Mouse (Mus musculus) kidney, embryonic 14.5 days (tissue): ENCODE data around the gene Zfp672. TPM values are rescaled to one million over a fixed set of nuclear protein-coding genes. Genes with fewer than 3 reads are reported as not detected.

Experiments used
- ATAC-seq: fragments of 200-750 bp; cut with Nextera tagmentation; 2 replicates; pipeline ENCODE4 v1.8.0; 2017; ENCODE audit warnings: moderate number of reproducible peaks, mild to moderate bottlenecking, moderate TSS enrichment, moderate library complexity; ENCODE audit not compliant: low FRiP score, low TSS enrichment
- H3K27ac ChIP-seq: fragments of 300-500 bp; sonication (generic); 2 replicates; pipeline ENCODE4 v1.5.1; 2014; ENCODE audit warnings: low read depth, mild to moderate bottlenecking, low read length, moderate library complexity, mixed read lengths
- H3K27me3 ChIP-seq: fragments of 300-500 bp; sonication (generic); 2 replicates; pipeline ENCODE4 v1.6.1; 2014; ENCODE audit warnings: mild to moderate bottlenecking, low read length; ENCODE audit not compliant: control insufficient read depth, insufficient read depth
- H3K36me3 ChIP-seq: fragments of 300-500 bp; sonication (generic); 2 replicates; pipeline ENCODE4 v1.6.1; 2014; ENCODE audit warnings: low read length, mixed read lengths; ENCODE audit not compliant: control insufficient read depth, insufficient read depth
- H3K4me1 ChIP-seq: fragments of 300-500 bp; sonication (generic); 2 replicates; pipeline ENCODE4 v1.6.1; 2014; ENCODE audit warnings: low read length, mixed read lengths; ENCODE audit not compliant: control insufficient read depth, insufficient read depth
- H3K4me2 ChIP-seq: fragments of 300-500 bp; sonication (generic); replicated peaks from 2 replicates; pipeline ENCODE4 v1.6.1; 2014; ENCODE audit warnings: low read depth, mild to moderate bottlenecking, low read length
- H3K4me3 ChIP-seq: fragments of 300-500 bp; sonication (generic); 2 replicates; pipeline ENCODE4 v1.5.1; 2014; ENCODE audit warnings: mild to moderate bottlenecking, low read length
- H3K9ac ChIP-seq: fragments of 300-500 bp; sonication (generic); 2 replicates; pipeline ENCODE4 v1.6.1; 2014; ENCODE audit warnings: low read depth, mild to moderate bottlenecking, low read length, moderate library complexity
- H3K9me3 ChIP-seq: fragments of 300-500 bp; sonication (generic); 2 replicates; pipeline ENCODE4 v1.6.1; 2016; ENCODE audit warnings: low read length; ENCODE audit not compliant: control insufficient read depth
- WGBS: fragments of 180-500 bp; shearing (Covaris S2); extraction: QIAGEN DNeasy Blood & Tissue Kit; methylation state at CpG from one replicate; pipeline ENCODE4 v1.1.7; 2014; 5-methylcytosine and 5-hydroxymethylcytosine counted together
- polyA plus RNA-seq: library from polyadenylated mRNA; unstranded; fragments of >200 nt; fragmentation: Nextera tagmentation; extraction: Ambion mirVana; gene quantifications from 2 replicates; pipeline ENCODE4 v1.2.1, GENCODE M21; 2014

The Zfp672 gene
- polyA plus RNA-seq, 1 experiment from 2014 or later, result 34.4 TPM

DNA sequence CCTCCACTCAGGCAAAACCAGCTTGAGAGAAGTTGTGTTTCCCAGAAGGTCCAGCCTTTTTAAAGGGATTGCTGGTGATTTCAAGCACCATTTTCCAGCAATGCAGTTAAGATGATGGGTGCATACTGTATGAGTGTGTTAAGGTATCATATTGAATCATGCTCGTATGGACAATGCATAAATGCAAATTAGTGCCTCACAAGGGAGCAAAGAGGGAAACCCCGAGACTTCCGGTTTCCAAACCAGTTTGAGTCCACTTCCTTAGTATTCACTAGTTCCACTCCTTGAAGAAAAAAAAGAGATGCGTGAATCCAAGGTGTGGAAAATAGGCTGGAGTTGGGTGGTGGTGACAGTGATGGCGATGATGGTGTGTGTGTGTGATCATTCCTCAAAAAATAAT lies 47.6 kb downstream of the Zfp672 start:
- Histone ChIP-seq H3K9ac (no peak overlapping the region), H3K36me3 (no peaks in the 10 kb centered on the region), H3K4me3 (no peak overlapping the region), H3K9me3 (no peaks in the 10 kb centered on the region), H3K27me3 (no peaks in the 10 kb centered on the region), H3K4me2 (no peak overlapping the region), H3K4me1 (no peaks in the 10 kb centered on the region), H3K27ac (no peak overlapping the region)
- ATAC-seq, result no peak
- WGBS, result 88% methylated on average over 5 of the region's 5 CpGs

DNA sequence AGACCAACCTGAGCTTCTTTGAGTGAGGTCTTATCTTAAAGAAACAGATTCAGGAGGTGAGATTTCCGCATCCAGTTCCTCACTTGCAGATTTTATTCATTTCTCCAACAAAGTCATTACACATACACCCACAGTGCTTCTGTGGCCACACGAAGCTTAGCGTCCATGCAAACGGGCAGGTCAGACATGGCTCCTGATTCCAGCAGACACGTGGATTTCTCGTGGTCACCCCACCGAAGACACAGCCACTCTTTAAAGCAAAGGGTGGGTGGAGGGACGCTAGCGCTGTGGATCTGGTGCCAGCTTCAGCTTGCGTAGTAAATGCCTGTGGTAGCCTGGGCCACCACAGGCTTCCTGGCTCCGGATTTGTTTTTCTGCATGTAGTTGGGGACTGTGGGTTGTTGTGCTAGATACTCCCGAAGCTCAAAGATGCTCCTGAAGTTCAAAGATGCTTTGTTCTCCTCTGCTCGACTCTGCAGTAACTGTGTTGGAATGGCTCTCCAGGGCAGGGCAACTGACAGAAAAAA lies 48.1 kb downstream of the Zfp672 start:
- Histone ChIP-seq H3K36me3 (no peaks in the 10 kb centered on the region), H3K4me3 (no peak overlapping the region), H3K27me3 (no peaks in the 10 kb centered on the region), H3K9ac (no peak overlapping the region), H3K4me2 (no peak overlapping the region), H3K4me1 (no peaks in the 10 kb centered on the region), H3K27ac (no peak overlapping the region), H3K9me3 (no peaks in the 10 kb centered on the region)
- ATAC-seq, result no peak
- 90% methylated on average over 13 of the region's 13 CpGs for WGBS

DNA sequence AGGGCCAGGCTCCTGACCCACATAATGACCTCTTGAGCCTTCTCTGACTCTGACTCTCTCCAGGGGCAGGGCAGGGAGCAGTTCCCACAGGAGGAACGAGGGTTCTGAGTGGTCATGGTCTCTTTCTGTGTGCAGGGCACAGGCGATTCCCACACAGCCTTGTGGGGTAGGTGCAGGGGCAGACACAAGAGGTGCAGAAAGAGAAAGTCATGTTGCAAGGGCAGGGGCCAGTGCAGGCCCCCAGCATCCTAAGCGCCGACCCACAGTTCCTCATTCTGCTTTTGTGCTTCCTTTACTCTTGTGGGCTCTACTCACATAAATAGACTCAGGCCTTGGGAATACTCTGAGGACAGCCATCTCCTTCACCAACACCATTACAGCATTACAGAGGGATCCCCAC lies 54.4 kb downstream of the Zfp672 start:
- no peak for ATAC-seq
- H3K36me3 ChIP-seq, result no peaks in the 10 kb centered on the region
- no peak overlapping the region for H3K4me2 ChIP-seq
- 77% methylated on average over 4 of the region's 4 CpGs for WGBS
- H3K27me3 ChIP-seq, result peaks cover 5% of the 10 kb centered on the region; the same call in 1 of the 2 replicates
- no peaks in the 10 kb centered on the region for H3K4me1 ChIP-seq
- H3K4me3 ChIP-seq, result no peak overlapping the region
- no peaks in the 10 kb centered on the region for H3K9me3 ChIP-seq
- no peak overlapping the region for H3K27ac ChIP-seq
- H3K9ac ChIP-seq, result no peak overlapping the region

DNA sequence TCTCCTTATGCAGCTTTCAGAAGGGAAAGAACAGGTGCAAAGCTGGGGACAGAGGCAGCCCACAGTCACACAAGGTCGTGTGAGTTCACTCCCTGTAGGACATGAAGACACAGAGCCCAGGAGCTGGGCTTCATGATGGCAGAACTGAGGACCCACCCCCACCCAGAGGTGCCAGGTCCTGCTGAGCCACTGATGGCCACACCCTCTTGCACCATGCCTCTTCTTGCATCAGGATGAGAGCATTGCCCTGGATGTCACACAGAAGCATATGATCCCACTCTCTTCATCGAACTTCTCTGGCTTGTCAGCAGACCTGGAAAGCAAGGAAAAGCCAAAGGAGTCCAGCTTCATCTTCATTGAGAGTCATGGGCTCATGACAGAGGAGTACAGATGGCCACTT lies 55.6 kb downstream of the Zfp672 start, which contains the start of gene 4930438A08Rik:
Gene 4930438A08Rik (plus strand): TSS at position 228 of the 400 bp plus-strand sequence.
- 56% methylated on average over 2 of the region's 2 CpGs for WGBS
- no peak for ATAC-seq

DNA sequence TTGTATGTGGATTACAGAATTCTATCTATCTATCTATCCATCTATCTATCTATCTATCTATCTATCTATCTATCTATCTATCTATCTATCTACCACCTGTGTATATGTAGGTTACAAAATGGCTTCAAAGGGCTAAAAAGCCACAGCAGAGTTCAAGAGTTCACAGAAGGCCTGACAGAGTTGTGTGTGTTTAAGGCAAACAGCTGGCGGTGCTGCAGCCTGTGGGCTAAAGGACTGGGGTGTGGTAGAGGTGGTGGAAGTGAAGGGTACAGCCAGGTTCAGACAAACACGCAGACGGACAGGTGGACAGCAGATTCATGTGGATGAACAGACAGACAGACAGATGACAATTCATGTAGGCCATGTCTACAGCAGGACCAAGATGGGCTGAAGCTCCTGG lies 61.9 kb downstream of the Zfp672 start:
- no peak for ATAC-seq
- no peak overlapping the region for H3K27ac ChIP-seq
- 87% methylated on average over 3 of the region's 3 CpGs for WGBS

More for the DNA sequence above, 55.6 kb downstream of the Zfp672 start, which contains the start of gene 4930438A08Rik:
- Histone ChIP-seq H3K36me3 (no peaks in the 10 kb centered on the region), H3K9me3 (no peaks in the 10 kb centered on the region), H3K27me3 (peaks cover 5% of the 10 kb centered on the region; the same call in 1 of the 2 replicates), H3K9ac (no peak within 1 kb of the TSS), H3K4me2 (no peak within 1 kb of the TSS), H3K27ac (no peak within 1 kb of the TSS), H3K4me1 (no peaks in the 10 kb centered on the region), H3K4me3 (no peak within 1 kb of the TSS)

More for the DNA sequence above, 61.9 kb downstream of the Zfp672 start:
- no peak overlapping the region for H3K4me2 ChIP-seq
- no peak overlapping the region for H3K9ac ChIP-seq
- H3K27me3 ChIP-seq, result peaks cover 5% of the 10 kb centered on the region; the same call in 1 of the 2 replicates
- no peaks in the 10 kb centered on the region for H3K36me3 ChIP-seq
- no peaks in the 10 kb centered on the region for H3K4me1 ChIP-seq
- no peaks in the 10 kb centered on the region for H3K9me3 ChIP-seq
- no peak overlapping the region for H3K4me3 ChIP-seq

Other genes with a start within 250 kb of the Zfp672 start
- not detected in 2 replicates for gene Gm12248, start 237.2 kb downstream of the Zfp672 start, polyA plus RNA-seq
- 62.0 and 89.1 TPM in 2 replicates for gene Cnot8, start 226.2 kb downstream of the Zfp672 start, polyA plus RNA-seq
- 27.1 and 35.7 TPM in 2 replicates for gene Gemin5, start 161.8 kb downstream of the Zfp672 start, polyA plus RNA-seq
- gene Mrpl22, start 158.7 kb downstream of the Zfp672 start, polyA plus RNA-seq, result 137 and 186 TPM in 2 replicates
- gene Igtp, start 130.8 kb downstream of the Zfp672 start, polyA plus RNA-seq, result 3.3 and 4.2 TPM in 2 replicates
- gene Irgm2, start 130.7 kb downstream of the Zfp672 start, polyA plus RNA-seq, result 0.84 and 1.9 TPM in 2 replicates
- gene 4930438A08Rik, start 55.5 kb downstream of the Zfp672 start, polyA plus RNA-seq, result not detected in 2 replicates
- gene Zfp692, start 23.3 kb downstream of the Zfp672 start, polyA plus RNA-seq, result 19.3 and 23.1 TPM in 2 replicates
- 17.0 and 27.5 TPM in 2 replicates for gene Sh3bp5l, start 385 bp upstream of the Zfp672 start, polyA plus RNA-seq
- gene Lypd8, start 48.7 kb upstream of the Zfp672 start, polyA plus RNA-seq, result not detected in 2 replicates
- 0.36 TPM in 1 of 2 replicates, not detected in the other for gene 1810065E05Rik, start 90.8 kb upstream of the Zfp672 start, polyA plus RNA-seq
- not detected in 2 replicates for gene Gm12253, start 102.2 kb upstream of the Zfp672 start, polyA plus RNA-seq
- not detected in 2 replicates for gene Lypd9, start 122.6 kb upstream of the Zfp672 start, polyA plus RNA-seq
- gene Olfr30, start 131.9 kb upstream of the Zfp672 start, polyA plus RNA-seq, result not detected in 2 replicates
- 0.11 TPM in 1 of 2 replicates, not detected in the other for gene Olfr332, start 162.2 kb upstream of the Zfp672 start, polyA plus RNA-seq
- gene Olfr331, start 172.2 kb upstream of the Zfp672 start, polyA plus RNA-seq, result not detected in 2 replicates
- not detected in 2 replicates for gene Olfr330, start 204.5 kb upstream of the Zfp672 start, polyA plus RNA-seq
- not detected in 2 replicates for gene Olfr329-ps, start 216.1 kb upstream of the Zfp672 start, polyA plus RNA-seq
- 0.07 and 0.18 TPM in 2 replicates for gene Olfr328, start 225.3 kb upstream of the Zfp672 start, polyA plus RNA-seq
- not detected in 2 replicates for gene Olfr224, start 240.2 kb upstream of the Zfp672 start, polyA plus RNA-seq
- not detected in 2 replicates for gene Olfr325, start 247.4 kb upstream of the Zfp672 start, polyA plus RNA-seq